Mouse (Mus musculus): Measurements from ENCODE around the gene Prok2. TPM values are rescaled to one million over a fixed set of nuclear protein-coding genes. Genes with fewer than 3 reads are reported as not detected.

The Prok2 gene
- polyA plus RNA-seq, 1 experiment from 2014 or later = 1.5 TPM

DNA sequence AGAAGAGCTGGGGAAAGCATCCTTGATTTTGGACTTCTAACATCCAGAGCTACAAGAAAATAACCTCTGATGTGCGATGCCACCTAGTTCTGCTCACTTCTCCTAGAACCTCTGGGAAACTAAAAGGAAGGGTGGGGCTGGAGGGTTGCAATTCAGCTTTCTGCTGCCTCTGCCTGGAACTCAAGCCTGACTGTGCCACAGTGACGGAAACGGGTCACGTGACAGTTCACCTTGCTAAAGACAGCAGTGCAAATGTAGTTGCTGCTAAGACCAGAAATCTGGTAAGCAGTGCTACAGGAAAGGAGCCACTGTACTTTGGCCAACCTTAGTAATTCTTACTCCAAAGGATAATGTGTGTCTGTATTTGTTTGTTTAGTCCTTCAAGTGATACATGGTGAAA is 3.7 kb upstream of the Prok2 start:
- H3K4me2 ChIP-seq = no peak overlapping the region
- no peaks in the 10 kb centered on the region for H3K36me3 ChIP-seq
- H3K9ac ChIP-seq = no peak overlapping the region
- H3K9me3 ChIP-seq = no peaks in the 10 kb centered on the region
- H3K27me3 ChIP-seq = peaks cover 50% of the 10 kb centered on the region
- H3K4me3 ChIP-seq = no peak overlapping the region
- WGBS = 87% methylated on average over 4 of the region's 4 CpGs
- ATAC-seq (ENCODE audit: insufficient number of reproducible peaks, insufficient read depth, low FRiP score, low TSS enrichment, low read depth) = no peak
- peaks cover 20% of the 10 kb centered on the region for H3K4me1 ChIP-seq
- H3K27ac ChIP-seq = no peak overlapping the region

DNA sequence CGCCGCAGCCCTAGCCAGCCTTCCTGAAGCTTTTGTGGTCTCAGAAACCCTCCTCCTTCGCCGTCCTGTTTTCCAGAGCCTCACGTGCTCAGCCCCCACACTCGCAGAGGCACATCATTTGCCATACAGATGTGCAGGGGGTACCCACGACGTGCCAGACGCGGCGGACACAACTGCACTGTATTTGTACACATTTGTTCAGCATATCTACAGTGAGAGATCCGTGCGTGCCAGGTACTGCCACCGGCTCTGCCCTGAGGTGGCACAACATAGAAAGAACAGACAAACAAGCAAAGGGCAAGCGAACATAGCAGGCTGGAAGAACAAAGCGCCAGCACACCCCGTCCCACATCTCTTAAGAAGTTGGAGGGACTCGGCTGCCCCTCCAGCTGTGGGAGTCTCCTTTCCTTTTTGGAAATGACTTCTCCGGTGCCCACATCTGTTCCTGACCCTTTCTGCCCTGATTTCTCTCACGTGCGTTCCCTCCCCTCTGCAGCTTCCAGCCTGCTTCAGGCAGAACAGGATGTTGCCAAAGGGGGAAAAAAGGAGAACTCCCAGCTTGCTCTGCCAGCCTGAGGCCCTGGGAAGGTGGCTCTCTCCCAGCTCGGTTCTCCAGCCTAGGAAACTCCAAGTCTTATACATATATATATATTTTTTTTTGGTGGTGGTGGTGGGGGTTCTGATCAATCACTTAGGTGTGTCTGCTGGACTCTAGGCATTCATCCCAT is 548 bp upstream of the Prok2 start:
- H3K9me3 ChIP-seq = no peaks in the 10 kb centered on the region
- ATAC-seq (ENCODE audit: insufficient number of reproducible peaks, insufficient read depth, low FRiP score, low TSS enrichment, low read depth) = no peak; the same call in 1 of the 2 replicates
- 2% methylated on average over 22 of the region's 22 CpGs for WGBS
- H3K4me3 ChIP-seq = peak overlapping the region; percentile 53
- H3K36me3 ChIP-seq = no peaks in the 10 kb centered on the region
- peak overlapping the region; percentile 98 for H3K4me2 ChIP-seq
- H3K4me1 ChIP-seq = peaks cover 20% of the 10 kb centered on the region
- H3K27ac ChIP-seq = no peak overlapping the region
- H3K27me3 ChIP-seq = peaks cover 54% of the 10 kb centered on the region
- peak overlapping the region; percentile 67 for H3K9ac ChIP-seq

DNA sequence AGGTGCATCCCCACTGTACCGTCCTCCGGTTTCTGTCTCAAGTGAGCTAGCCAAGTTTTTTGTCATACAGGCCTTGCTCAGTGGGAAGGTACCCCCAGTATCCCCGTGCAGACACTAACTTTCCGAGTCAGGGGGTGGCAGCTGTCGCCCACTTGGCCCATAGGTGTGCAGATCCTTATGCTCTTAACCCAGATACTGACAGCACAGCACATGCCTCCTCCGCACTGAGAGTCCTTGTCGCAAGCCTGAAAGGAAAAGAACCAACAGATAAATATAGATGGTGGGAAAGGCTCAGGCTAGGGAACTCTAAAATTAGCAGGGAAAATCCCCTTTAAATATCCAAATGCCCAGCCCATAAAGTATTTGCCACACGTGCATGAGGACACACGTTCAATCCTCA is 3.8 kb downstream of the Prok2 start:
- Histone ChIP-seq H3K9me3 (no peaks in the 10 kb centered on the region), H3K9ac (no peak overlapping the region), H3K27ac (no peak overlapping the region), H3K4me3 (no peak overlapping the region), H3K27me3 (peaks cover 31% of the 10 kb centered on the region), H3K4me1 (peaks cover 20% of the 10 kb centered on the region), H3K36me3 (no peaks in the 10 kb centered on the region), H3K4me2 (no peak overlapping the region)
- no peak for ATAC-seq (ENCODE audit: insufficient number of reproducible peaks, insufficient read depth, low FRiP score, low TSS enrichment, low read depth)
- WGBS = 85% methylated on average over 9 of the region's 9 CpGs

DNA sequence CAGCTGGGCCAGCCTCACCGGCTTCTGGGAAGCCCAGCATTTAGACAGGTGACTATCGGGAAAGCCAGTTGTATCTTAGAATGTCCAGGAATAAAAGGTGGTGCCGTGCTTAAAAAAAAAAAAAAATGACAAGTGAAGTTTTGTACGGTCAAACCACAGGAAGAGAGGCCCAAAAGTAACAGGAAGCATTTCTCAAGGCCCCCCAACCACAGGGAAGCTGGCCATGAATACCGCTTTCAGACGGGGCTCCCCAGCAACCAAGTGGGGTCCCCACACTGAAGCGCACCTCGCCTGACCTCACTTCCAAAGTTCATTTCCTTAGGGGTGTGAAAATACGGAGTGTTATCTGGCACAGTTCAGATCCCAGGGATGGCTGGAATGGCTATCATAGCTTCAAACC is 5.2 kb downstream of the Prok2 start:
- peaks cover 7% of the 10 kb centered on the region for H3K4me1 ChIP-seq
- H3K4me2 ChIP-seq = no peak overlapping the region
- H3K27ac ChIP-seq = no peak overlapping the region
- no peak overlapping the region for H3K9ac ChIP-seq
- H3K9me3 ChIP-seq = no peaks in the 10 kb centered on the region
- H3K27me3 ChIP-seq = peaks cover 18% of the 10 kb centered on the region
- no peak overlapping the region for H3K4me3 ChIP-seq
- H3K36me3 ChIP-seq = no peaks in the 10 kb centered on the region
- WGBS = 78% methylated on average over 9 of the region's 9 CpGs
- no peak for ATAC-seq (ENCODE audit: insufficient number of reproducible peaks, insufficient read depth, low FRiP score, low TSS enrichment, low read depth)

DNA sequence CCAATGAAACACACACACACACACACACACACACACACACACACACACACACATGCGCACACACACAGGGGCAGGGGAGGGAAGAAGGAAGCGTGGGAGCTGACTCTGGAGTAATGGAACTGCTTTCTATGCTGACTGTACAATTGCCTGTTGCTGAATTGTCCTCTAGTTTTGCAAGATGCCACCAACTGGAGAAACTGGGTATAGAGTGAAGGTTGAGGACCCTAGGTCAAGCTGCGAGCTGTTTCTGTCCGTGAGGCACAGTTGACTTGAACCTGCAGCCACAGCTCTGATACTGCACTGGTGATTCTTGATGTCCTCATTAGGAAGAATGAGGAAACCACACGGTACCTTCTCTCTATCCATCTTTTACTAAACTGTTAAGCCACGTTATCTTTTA is 10.3 kb downstream of the Prok2 start:
- no peak for ATAC-seq (ENCODE audit: insufficient number of reproducible peaks, insufficient read depth, low FRiP score, low TSS enrichment, low read depth)

DNA sequence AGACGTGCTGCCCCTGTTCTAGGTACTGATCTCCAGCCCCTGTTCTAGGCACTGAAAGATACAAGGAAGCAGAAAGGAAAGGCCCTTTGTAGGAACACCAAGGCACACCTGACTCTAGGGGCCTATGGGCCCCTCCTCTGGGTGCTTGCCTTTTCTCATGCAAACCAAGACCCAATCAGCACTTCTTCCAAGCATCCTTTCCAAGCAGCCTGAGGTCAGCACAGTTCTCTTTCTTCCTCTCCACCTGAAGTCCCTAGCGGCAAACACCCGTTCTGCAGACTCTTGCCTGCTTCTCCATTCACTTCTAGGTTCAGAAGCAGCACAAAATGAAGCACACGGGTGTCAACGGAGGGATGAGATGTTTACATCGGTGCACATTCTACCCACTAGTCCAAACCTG is 11.0 kb downstream of the Prok2 start:
- Histone ChIP-seq H3K9me3 (no peaks in the 10 kb centered on the region), H3K36me3 (no peaks in the 10 kb centered on the region), H3K9ac (no peak overlapping the region), H3K4me2 (no peak overlapping the region), H3K4me3 (no peak overlapping the region), H3K27ac (no peak overlapping the region), H3K27me3 (peaks cover 6% of the 10 kb centered on the region), H3K4me1 (no peaks in the 10 kb centered on the region)
- ATAC-seq (ENCODE audit: insufficient number of reproducible peaks, insufficient read depth, low FRiP score, low TSS enrichment, low read depth) = no peak
- 58% methylated on average over 6 of the region's 6 CpGs for WGBS

More for the DNA sequence above, 10.3 kb downstream of the Prok2 start:
- Histone ChIP-seq H3K27me3 (peaks cover 6% of the 10 kb centered on the region), H3K27ac (no peak overlapping the region), H3K9ac (no peak overlapping the region), H3K9me3 (no peaks in the 10 kb centered on the region), H3K36me3 (no peaks in the 10 kb centered on the region), H3K4me3 (no peak overlapping the region), H3K4me1 (no peaks in the 10 kb centered on the region), H3K4me2 (no peak overlapping the region)
- 69% methylated on average over 6 of the region's 6 CpGs for WGBS

DNA sequence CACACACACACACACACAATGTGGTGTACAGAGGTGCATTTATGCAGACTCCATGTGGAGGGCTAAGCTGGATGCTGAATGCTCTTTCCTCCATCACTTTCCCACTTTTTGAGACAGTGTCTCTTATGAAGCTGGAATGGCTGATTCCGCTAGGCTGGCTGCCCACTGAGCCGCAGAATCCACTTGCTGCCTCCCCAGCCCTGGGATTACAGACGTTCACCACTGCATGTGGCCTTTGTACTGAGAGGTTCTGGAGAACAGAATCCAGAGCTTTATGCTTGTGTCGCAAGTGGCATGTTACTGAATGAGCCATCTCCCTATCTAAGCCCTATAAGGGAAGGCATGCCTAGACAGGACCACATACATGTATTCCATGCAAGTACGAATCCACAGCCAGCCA is 12.9 kb downstream of the Prok2 start:
- 75% methylated on average over 5 of the region's 5 CpGs for WGBS
- ATAC-seq (ENCODE audit: insufficient number of reproducible peaks, insufficient read depth, low FRiP score, low TSS enrichment, low read depth) = no peak

DNA sequence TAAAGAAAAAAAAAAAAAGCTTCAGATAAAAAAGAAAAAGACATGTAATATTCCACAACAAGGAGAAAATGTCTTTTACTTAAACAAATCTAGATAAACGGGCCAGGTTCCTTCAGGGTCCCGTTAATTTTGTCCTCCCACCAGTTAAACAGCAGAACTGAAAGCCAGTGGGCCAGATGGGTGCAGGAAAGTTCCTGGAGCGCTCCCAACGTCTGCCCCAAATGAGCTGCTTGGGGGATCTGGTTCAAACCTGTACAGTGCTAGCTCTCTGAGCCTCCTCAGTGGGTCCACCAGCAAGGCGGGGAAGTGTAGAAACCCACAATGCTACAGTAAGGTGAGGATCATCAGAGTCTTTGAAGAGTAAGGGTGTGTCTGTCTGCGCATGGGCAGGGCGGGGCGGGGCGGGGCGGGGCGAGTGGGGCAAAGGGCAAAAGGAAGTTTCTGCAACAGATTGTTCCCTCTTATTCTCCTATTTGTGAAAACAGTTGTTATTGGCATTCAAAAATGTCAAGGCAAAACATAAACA is 14.6 kb downstream of the Prok2 start:
- no peak overlapping the region for H3K4me2 ChIP-seq
- no peak for ATAC-seq (ENCODE audit: insufficient number of reproducible peaks, insufficient read depth, low FRiP score, low TSS enrichment, low read depth)
- 69% methylated on average over 11 of the region's 11 CpGs for WGBS
- H3K4me1 ChIP-seq = no peaks in the 10 kb centered on the region
- peaks cover 6% of the 10 kb centered on the region for H3K27me3 ChIP-seq
- no peaks in the 10 kb centered on the region for H3K36me3 ChIP-seq
- H3K4me3 ChIP-seq = no peak overlapping the region
- no peak overlapping the region for H3K9ac ChIP-seq
- no peak overlapping the region for H3K27ac ChIP-seq
- H3K9me3 ChIP-seq = no peaks in the 10 kb centered on the region

More for the DNA sequence above, 12.9 kb downstream of the Prok2 start:
- no peak overlapping the region for H3K27ac ChIP-seq
- H3K9ac ChIP-seq = no peak overlapping the region
- no peak overlapping the region for H3K4me2 ChIP-seq
- H3K36me3 ChIP-seq = no peaks in the 10 kb centered on the region
- H3K27me3 ChIP-seq = peaks cover 6% of the 10 kb centered on the region
- no peak overlapping the region for H3K4me3 ChIP-seq
- H3K9me3 ChIP-seq = no peaks in the 10 kb centered on the region
- H3K4me1 ChIP-seq = no peaks in the 10 kb centered on the region

DNA sequence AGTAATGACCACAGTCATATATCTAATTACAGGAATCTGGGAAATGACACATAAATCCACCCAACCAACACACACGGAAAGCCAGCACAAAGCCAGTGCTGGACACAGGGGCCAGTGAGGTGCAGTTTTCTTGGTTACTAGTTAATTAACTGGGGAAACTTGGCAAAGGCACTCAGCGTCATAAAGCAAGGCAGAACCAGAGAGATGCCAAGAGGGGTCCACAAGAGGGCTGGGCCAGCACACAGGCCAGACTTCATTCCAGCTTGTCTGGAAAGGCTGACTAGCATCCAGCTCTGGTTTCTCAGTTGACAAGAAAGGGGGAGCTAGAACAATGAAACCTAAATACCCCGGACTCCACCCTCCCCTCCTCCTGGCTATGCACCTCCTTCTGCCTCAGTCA is 25.7 kb downstream of the Prok2 start:
- Histone ChIP-seq H3K36me3 (no peaks in the 10 kb centered on the region), H3K4me1 (peaks cover 10% of the 10 kb centered on the region), H3K9ac (no peak overlapping the region), H3K9me3 (no peaks in the 10 kb centered on the region), H3K27me3 (peaks cover 23% of the 10 kb centered on the region), H3K4me2 (peak overlapping the region; percentile 18; the same call in 1 of the 2 replicates), H3K27ac (peak overlapping the region; percentile 41), H3K4me3 (no peak overlapping the region)
- ATAC-seq (ENCODE audit: insufficient number of reproducible peaks, insufficient read depth, low FRiP score, low TSS enrichment, low read depth) = no peak
- WGBS = 51% methylated on average over 3 of the region's 3 CpGs

DNA sequence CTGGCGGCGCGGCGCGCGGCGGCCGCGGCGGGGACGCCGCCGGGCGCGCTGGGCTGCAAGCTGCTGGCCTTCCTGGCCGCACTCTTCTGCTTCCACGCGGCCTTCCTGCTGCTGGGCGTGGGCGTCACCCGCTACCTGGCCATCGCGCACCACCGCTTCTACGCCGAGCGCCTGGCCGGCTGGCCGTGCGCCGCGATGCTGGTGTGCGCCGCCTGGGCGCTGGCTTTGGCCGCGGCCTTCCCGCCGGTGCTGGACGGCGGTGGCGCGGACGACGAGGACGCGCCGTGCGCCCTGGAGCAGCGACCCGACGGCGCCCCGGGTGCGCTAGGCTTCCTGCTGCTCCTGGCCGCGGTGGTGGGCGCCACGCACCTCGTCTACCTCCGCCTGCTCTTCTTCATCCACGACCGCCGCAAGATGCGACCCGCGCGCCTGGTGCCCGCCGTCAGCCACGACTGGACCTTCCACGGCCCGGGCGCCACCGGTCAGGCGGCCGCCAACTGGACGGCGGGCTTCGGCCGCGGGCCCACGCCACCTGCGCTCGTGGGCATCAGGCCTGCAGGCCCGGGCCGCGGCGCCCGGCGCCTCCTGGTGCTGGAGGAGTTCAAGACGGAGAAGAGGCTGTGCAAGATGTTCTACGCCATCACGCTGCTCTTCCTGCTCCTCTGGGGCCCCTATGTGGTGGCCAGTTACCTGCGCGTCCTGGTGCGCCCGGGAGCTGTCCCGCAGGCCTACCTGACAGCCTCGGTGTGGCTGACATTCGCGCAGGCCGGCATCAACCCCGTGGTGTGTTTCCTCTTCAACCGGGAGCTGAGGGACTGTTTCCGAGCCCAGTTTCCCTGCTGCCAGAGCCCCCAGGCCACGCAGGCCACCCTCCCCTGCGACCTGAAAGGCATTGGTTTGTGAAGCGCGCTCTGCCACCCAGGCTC is 33.0 kb downstream of the Prok2 start:
- peak overlapping the region; percentile 66; the same call in 1 of the 2 replicates for H3K27ac ChIP-seq
- H3K9ac ChIP-seq = peak overlapping the region; percentile 88
- peaks cover 23% of the 10 kb centered on the region for H3K4me1 ChIP-seq
- H3K9me3 ChIP-seq = no peaks in the 10 kb centered on the region
- 1% methylated on average over 100 of the region's 110 CpGs for WGBS
- peak overlapping the region; percentile 82 for H3K4me3 ChIP-seq
- peaks cover 84% of the 10 kb centered on the region for H3K27me3 ChIP-seq
- peak; percentile 52; the same call in 1 of the 2 replicates for ATAC-seq (ENCODE audit: insufficient number of reproducible peaks, insufficient read depth, low FRiP score, low TSS enrichment, low read depth)
- H3K4me2 ChIP-seq = peak overlapping the region; percentile 97
- H3K36me3 ChIP-seq = no peaks in the 10 kb centered on the region

DNA sequence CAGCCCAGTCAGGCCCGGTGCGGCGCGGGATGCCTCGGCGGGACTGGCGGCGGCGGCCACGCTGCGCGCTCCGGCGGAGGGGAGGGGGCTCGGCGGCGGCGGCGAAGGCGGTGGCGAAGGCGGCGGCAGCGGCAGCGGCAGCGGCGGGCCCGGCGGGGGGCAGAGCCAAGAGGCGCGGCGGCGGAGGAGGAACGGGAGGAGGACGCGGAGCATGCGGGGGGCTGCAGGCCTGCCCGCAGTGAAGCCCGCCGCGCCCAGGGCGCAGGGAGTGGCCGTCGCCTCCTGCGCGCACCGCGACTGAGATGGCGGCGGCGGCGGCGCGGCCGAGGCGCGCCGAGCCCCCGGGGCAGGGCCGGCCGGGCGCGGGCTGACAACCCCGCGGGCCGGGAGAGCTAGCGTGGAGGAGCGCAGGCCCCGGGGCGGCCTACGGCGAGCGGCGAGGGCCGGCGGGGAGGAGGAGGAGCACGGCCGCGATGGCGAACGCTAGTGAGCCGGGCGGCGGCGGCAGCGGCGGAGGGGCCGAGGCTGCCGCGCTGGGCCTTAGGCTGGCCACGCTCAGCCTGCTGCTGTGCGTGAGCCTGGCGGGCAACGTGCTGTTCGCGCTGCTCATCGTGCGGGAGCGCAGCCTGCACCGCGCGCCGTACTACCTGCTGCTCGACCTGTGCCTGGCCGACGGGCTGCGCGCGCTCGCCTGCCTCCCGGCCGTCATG is 33.8 kb downstream of the Prok2 start, which contains the start of gene Gpr27:
Gene Gpr27 (plus strand): TSS at position 474 of the 710 bp plus-strand sequence.
- peak within 1 kb of the TSS; percentile 66 for H3K27ac ChIP-seq
- under 1% methylated on average over 82 of the region's 112 CpGs for WGBS
- peak within 1 kb of the TSS; percentile 88 for H3K9ac ChIP-seq
- peaks cover 77% of the 10 kb centered on the region for H3K27me3 ChIP-seq
- H3K36me3 ChIP-seq = no peaks in the 10 kb centered on the region
- ATAC-seq (ENCODE audit: insufficient number of reproducible peaks, insufficient read depth, low FRiP score, low TSS enrichment, low read depth) = peak; percentile 61
- peak within 1 kb of the TSS; percentile 82 for H3K4me3 ChIP-seq
- H3K4me1 ChIP-seq = peaks cover 23% of the 10 kb centered on the region
- peak within 1 kb of the TSS; percentile 97 for H3K4me2 ChIP-seq
- H3K9me3 ChIP-seq = no peaks in the 10 kb centered on the region

All from embryonic facial prominence, embryonic 13.5 days (tissue).